Mouse (Mus musculus): ENCODE data around the gene Hap1. TPM values are rescaled to one million over a fixed set of nuclear protein-coding genes. Genes with fewer than 3 reads are reported as not detected.

The Hap1 gene
- polyA plus RNA-seq, 1 experiment from 2014 or later = 13.8 TPM

GRCm38 (mm10) chr11:100360175-100360574 is 4.2 kb upstream of the Hap1 start:
- DNase-seq (ENCODE audit: low spot score) (no peak), ATAC-seq (replicated peaks; ENCODE audit: low FRiP score, low read depth) (no peak)
- WGBS = 82% methylated on average over 6 of the region's 6 CpGs
- Histone ChIP-seq H3K9me3 (replicated peaks; ENCODE audit: low read length) (no peaks in the 10 kb centered on the region), H3K36me3 (ENCODE audit: insufficient read depth, low read length) (no peaks in the 10 kb centered on the region), H3K9ac (ENCODE audit: low read depth, low read length) (no peak overlapping the region), H3K4me2 (ENCODE audit: low read length) (no peak overlapping the region), H3K4me1 (replicated peaks; ENCODE audit: insufficient read depth, low read length) (no peaks in the 10 kb centered on the region; the same call in 1 of the 2 replicates), H3K27ac (no peak overlapping the region), H3K27me3 (ENCODE audit: insufficient read depth, low read length) (peaks cover 5% of the 10 kb centered on the region), H3K4me3 (replicated peaks; ENCODE audit: low read depth, low read length) (no peak overlapping the region)
- 0 out of 2 replicates have a peak, but pooled peaks have one; percentile 20 for TF ChIP-seq CTCF (IDR thresholded peaks at IDR 0.05; ENCODE audit: low read depth)

GRCm38 (mm10) chr11:100357408-100357807 is 1.5 kb upstream of the Hap1 start:
- 56% methylated on average over 5 of the region's 5 CpGs for WGBS
- Histone ChIP-seq H3K9me3 (replicated peaks; ENCODE audit: low read length) (no peaks in the 10 kb centered on the region), H3K27me3 (ENCODE audit: insufficient read depth, low read length) (peaks cover 9% of the 10 kb centered on the region), H3K4me3 (replicated peaks; ENCODE audit: low read depth, low read length) (no peak overlapping the region), H3K9ac (ENCODE audit: low read depth, low read length) (no peak overlapping the region), H3K27ac (no peak overlapping the region), H3K4me2 (ENCODE audit: low read length) (no peak overlapping the region), H3K4me1 (replicated peaks; ENCODE audit: insufficient read depth, low read length) (no peaks in the 10 kb centered on the region), H3K36me3 (ENCODE audit: insufficient read depth, low read length) (no peaks in the 10 kb centered on the region)
- ATAC-seq (replicated peaks; ENCODE audit: low FRiP score, low read depth) = no peak
- TF ChIP-seq CTCF (IDR thresholded peaks at IDR 0.05; ENCODE audit: low read depth) = peak; percentile 32
- DNase-seq (ENCODE audit: low spot score) = no peak

- Histone ChIP-seq H3K4me2 (ENCODE audit: low read length) (peak overlapping the region; percentile 100), H3K4me1 (replicated peaks; ENCODE audit: insufficient read depth, low read length) (no peaks in the 10 kb centered on the region), H3K4me3 (replicated peaks; ENCODE audit: low read depth, low read length) (peak overlapping the region; percentile 71), H3K27me3 (ENCODE audit: insufficient read depth, low read length) (peaks cover 9% of the 10 kb centered on the region), H3K36me3 (ENCODE audit: insufficient read depth, low read length) (no peaks in the 10 kb centered on the region), H3K27ac (no peak overlapping the region), H3K9me3 (replicated peaks; ENCODE audit: low read length) (no peaks in the 10 kb centered on the region), H3K9ac (ENCODE audit: low read depth, low read length) (peak overlapping the region; percentile 71)
- peak; percentile 23 for DNase-seq (ENCODE audit: low spot score)
- WGBS = 20% methylated on average over 9 of the region's 9 CpGs
- ATAC-seq (replicated peaks; ENCODE audit: low FRiP score, low read depth) = no peak
- TF ChIP-seq CTCF (IDR thresholded peaks at IDR 0.05; ENCODE audit: low read depth) = no peak
Measured at GRCm38 (mm10) chr11:100356819-100357211, 887 bp upstream of the Hap1 start.

GRCm38 (mm10) chr11:100355151-100355951 is 577 bp downstream of the Hap1 start:
- H3K36me3 ChIP-seq (ENCODE audit: insufficient read depth, low read length) = no peaks in the 10 kb centered on the region
- no peak overlapping the region; the same call in 1 of the 2 replicates for H3K27ac ChIP-seq
- no peak for TF ChIP-seq CTCF (IDR thresholded peaks at IDR 0.05; ENCODE audit: low read depth)
- peak overlapping the region; percentile 71 for H3K4me3 ChIP-seq (replicated peaks; ENCODE audit: low read depth, low read length)
- 1% methylated on average over 49 of the region's 54 CpGs for WGBS
- ATAC-seq (replicated peaks; ENCODE audit: low FRiP score, low read depth) = 0 out of 2 replicates have a peak, but pooled peaks have one; percentile 30
- H3K4me1 ChIP-seq (replicated peaks; ENCODE audit: insufficient read depth, low read length) = no peaks in the 10 kb centered on the region
- H3K27me3 ChIP-seq (ENCODE audit: insufficient read depth, low read length) = peaks cover 9% of the 10 kb centered on the region
- peak overlapping the region; percentile 71 for H3K9ac ChIP-seq (ENCODE audit: low read depth, low read length)
- H3K4me2 ChIP-seq (ENCODE audit: low read length) = peak overlapping the region; percentile 100
- H3K9me3 ChIP-seq (replicated peaks; ENCODE audit: low read length) = no peaks in the 10 kb centered on the region
- peak; percentile 36 for DNase-seq (ENCODE audit: low spot score)

- 34% methylated on average over 10 of the region's 10 CpGs for WGBS
- Histone ChIP-seq H3K27ac (no peak overlapping the region), H3K9ac (ENCODE audit: low read depth, low read length) (no peak overlapping the region), H3K4me2 (ENCODE audit: low read length) (no peak overlapping the region), H3K4me3 (replicated peaks; ENCODE audit: low read depth, low read length) (no peak overlapping the region), H3K36me3 (ENCODE audit: insufficient read depth, low read length) (no peaks in the 10 kb centered on the region), H3K9me3 (replicated peaks; ENCODE audit: low read length) (no peaks in the 10 kb centered on the region), H3K27me3 (ENCODE audit: insufficient read depth, low read length) (peaks cover 9% of the 10 kb centered on the region), H3K4me1 (replicated peaks; ENCODE audit: insufficient read depth, low read length) (no peaks in the 10 kb centered on the region)
- peak; percentile 67 for TF ChIP-seq CTCF (IDR thresholded peaks at IDR 0.05; ENCODE audit: low read depth)
- DNase-seq (ENCODE audit: low spot score) = peak; percentile 62
- ATAC-seq (replicated peaks; ENCODE audit: low FRiP score, low read depth) = no peak
Measured at GRCm38 (mm10) chr11:100352076-100352857, 3.7 kb downstream of the Hap1 start.

- TF ChIP-seq CTCF (IDR thresholded peaks at IDR 0.05; ENCODE audit: low read depth) = no peak
- Histone ChIP-seq H3K9me3 (replicated peaks; ENCODE audit: low read length) (no peaks in the 10 kb centered on the region), H3K4me3 (replicated peaks; ENCODE audit: low read depth, low read length) (no peak overlapping the region), H3K4me1 (replicated peaks; ENCODE audit: insufficient read depth, low read length) (no peaks in the 10 kb centered on the region), H3K4me2 (ENCODE audit: low read length) (no peak overlapping the region), H3K36me3 (ENCODE audit: insufficient read depth, low read length) (no peaks in the 10 kb centered on the region), H3K27ac (no peak overlapping the region), H3K27me3 (ENCODE audit: insufficient read depth, low read length) (no peaks in the 10 kb centered on the region), H3K9ac (ENCODE audit: low read depth, low read length) (no peak overlapping the region)
- 84% methylated on average over 10 of the region's 10 CpGs for WGBS
- no peak for ATAC-seq (replicated peaks; ENCODE audit: low FRiP score, low read depth)
- no peak for DNase-seq (ENCODE audit: low spot score)
Measured at GRCm38 (mm10) chr11:100344269-100344668, 11.7 kb downstream of the Hap1 start.

Data from kidney, postnatal 0 days (tissue).